Mouse (Mus musculus) brain, embryonic 14.5 days (tissue): ENCODE measurements at regions not wholly inside any gene's neighbourhood (a gene's known extent, or its start where the extent isn't known, plus 50 kb on each side); places are given as distances from the start of the nearest gene placed in this dataset.

Experiments used
- CTCF ChIP-seq: fragments of 200-500 bp; IDR thresholded peaks from 2 replicates; pipeline ENCODE4 v1.5.1; 2012; ENCODE audit warnings: inconsistent platforms, mild to moderate bottlenecking, moderate library complexity, borderline replicate concordance; ENCODE audit not compliant: insufficient read depth, insufficient read length; ENCODE audit errors: extremely low read depth
- POLR2A ChIP-seq: fragments of 200-500 bp; IDR thresholded peaks from 2 replicates; pipeline ENCODE4 v1.6.1; 2012; ENCODE audit warnings: mild to moderate bottlenecking, inconsistent platforms, borderline replicate concordance; ENCODE audit not compliant: poor library complexity, insufficient read depth, insufficient read length, severe bottlenecking; ENCODE audit errors: extremely low read depth

- TF ChIP-seq POLR2A (no peak), CTCF (no peak)
These were observed 125.0 kb upstream of the Mb21d2 start for GRCm38 (mm10) chr16:29054423-29054822.
